Mouse (Mus musculus): Measurements from ENCODE around the gene Olfr1424.

- TF ChIP-seq POLR2A (IDR thresholded peaks at IDR 0.05; ENCODE audit: borderline replicate concordance, extremely low read depth, insufficient read depth, insufficient read length, poor library complexity, severe bottlenecking) (no peak), CTCF (IDR thresholded peaks at IDR 0.05; ENCODE audit: borderline replicate concordance, extremely low read depth, insufficient read depth, insufficient read length) (peak; percentile 83)
Observed at GRCm38 (mm10) chr19:12011560-12012556, 50.6 kb downstream of the Olfr1424 start.

All from brain, embryonic 14.5 days (tissue).